Mouse (Mus musculus) embryonic facial prominence, embryonic 12.5 days (tissue): ENCODE data around the gene Cenpw. TPM values are rescaled to one million over a fixed set of nuclear protein-coding genes. Genes with fewer than 3 reads are reported as not detected.

Experiments
- ATAC-seq: fragments of 200-750 bp; cut with Nextera tagmentation; 2 replicates; pipeline ENCODE4 v1.8.0; 2017; ENCODE audit not compliant: insufficient number of reproducible peaks, insufficient read depth, low FRiP score, low TSS enrichment
- H3K27ac ChIP-seq: fragments of 300-500 bp; sonication (generic); 2 replicates; pipeline ENCODE4 v1.5.1; 2016; ENCODE audit warnings: mild to moderate bottlenecking
- H3K27me3 ChIP-seq: fragments of 300-500 bp; sonication (generic); 2 replicates; pipeline ENCODE4 v1.6.1; 2016; ENCODE audit warnings: mild to moderate bottlenecking, moderate library complexity
- H3K36me3 ChIP-seq: fragments of 300-500 bp; sonication (generic); 2 replicates; pipeline ENCODE4 v1.6.1; 2016; ENCODE audit warnings: mild to moderate bottlenecking
- H3K4me1 ChIP-seq: fragments of 300-500 bp; sonication (generic); 2 replicates; pipeline ENCODE4 v1.6.1; 2016
- H3K4me2 ChIP-seq: fragments of 300-500 bp; sonication (generic); replicated peaks from 2 replicates; pipeline ENCODE4 v1.6.1; 2016; ENCODE audit warnings: mild to moderate bottlenecking, moderate library complexity
- H3K4me3 ChIP-seq: fragments of 300-500 bp; sonication (generic); 2 replicates; pipeline ENCODE4 v1.5.1; 2016; ENCODE audit warnings: mild to moderate bottlenecking
- H3K9ac ChIP-seq: fragments of 300-500 bp; sonication (generic); 2 replicates; pipeline ENCODE4 v1.6.1; 2016; ENCODE audit warnings: mild to moderate bottlenecking, moderate library complexity
- H3K9me3 ChIP-seq: fragments of 300-500 bp; sonication (generic); 2 replicates; pipeline ENCODE4 v1.6.1; 2016; ENCODE audit warnings: mild to moderate bottlenecking, moderate library complexity
- WGBS: fragments of 180-500 bp; shearing (Covaris S2); methylation state at CpG from one replicate; pipeline ENCODE4 v1.1.7; 2016; 5-methylcytosine and 5-hydroxymethylcytosine counted together
- polyA plus RNA-seq: library from polyadenylated mRNA; unstranded; fragments of >200 nt; fragmentation: Nextera tagmentation; extraction: Ambion mirVana; gene quantifications from 2 replicates; pipeline ENCODE4 v1.2.1, GENCODE M21; 2016

The Cenpw gene
- 45.0 and 45.1 TPM in 2 replicates for polyA plus RNA-seq

DNA sequence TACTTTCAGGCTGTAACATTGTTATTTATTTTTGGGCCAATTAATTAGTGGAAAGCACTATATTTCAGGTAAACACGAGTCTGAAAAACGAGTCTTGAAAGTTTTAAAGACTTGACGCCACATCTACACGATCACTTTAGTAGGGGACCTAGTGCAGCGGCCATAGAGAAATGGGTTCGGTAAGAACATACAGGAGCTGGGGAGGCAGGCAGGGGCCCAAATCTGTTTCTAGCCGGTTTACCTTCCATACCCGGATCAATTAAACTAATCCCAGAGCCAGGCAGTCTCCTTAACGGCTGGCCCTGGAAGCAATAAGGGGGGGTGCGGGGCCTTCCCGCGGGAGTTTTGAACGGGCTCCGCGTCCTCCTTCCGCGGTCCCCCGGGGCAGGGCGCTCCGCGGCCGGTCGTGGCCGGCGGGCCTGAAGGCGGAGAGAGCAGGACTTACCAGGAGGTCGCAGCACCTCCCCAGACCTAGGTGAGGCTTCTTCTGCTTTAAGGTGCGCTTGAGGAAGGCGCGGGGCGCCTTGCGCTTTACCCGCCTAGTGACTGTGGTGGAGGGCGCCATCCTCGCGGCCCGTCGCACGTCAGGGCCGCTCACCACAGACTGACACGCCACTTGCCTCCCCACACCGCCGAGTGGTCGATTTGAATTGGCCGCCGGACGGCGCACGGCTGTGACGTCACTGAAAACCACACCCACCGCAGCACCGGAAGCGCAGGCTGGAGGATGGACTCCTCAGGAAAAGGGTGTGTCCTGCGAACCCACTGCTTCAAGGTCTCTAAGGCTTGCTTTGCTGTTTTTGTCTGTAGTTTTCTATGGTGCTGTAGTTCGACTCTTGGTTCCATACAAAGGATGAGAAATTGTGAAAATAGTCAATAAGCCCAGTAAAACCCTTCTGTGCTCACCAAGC, at the start of gene Cenpw:
Gene Cenpw, minus strand, starts transcription at position 645 of the 911 bp plus-strand sequence.
- ATAC-seq = peak; percentile 99
- Histone ChIP-seq H3K9ac (peak within 1 kb of the TSS; percentile 81), H3K9me3 (no peaks in the 10 kb centered on the region), H3K4me2 (peak within 1 kb of the TSS; percentile 75), H3K27ac (peak within 1 kb of the TSS; percentile 41; the same call in 1 of the 2 replicates), H3K4me3 (peak within 1 kb of the TSS; percentile 92), H3K36me3 (no peaks in the 10 kb centered on the region), H3K27me3 (no peaks in the 10 kb centered on the region), H3K4me1 (peaks cover 9% of the 10 kb centered on the region)
- WGBS = 1% methylated on average over 55 of the region's 55 CpGs

DNA sequence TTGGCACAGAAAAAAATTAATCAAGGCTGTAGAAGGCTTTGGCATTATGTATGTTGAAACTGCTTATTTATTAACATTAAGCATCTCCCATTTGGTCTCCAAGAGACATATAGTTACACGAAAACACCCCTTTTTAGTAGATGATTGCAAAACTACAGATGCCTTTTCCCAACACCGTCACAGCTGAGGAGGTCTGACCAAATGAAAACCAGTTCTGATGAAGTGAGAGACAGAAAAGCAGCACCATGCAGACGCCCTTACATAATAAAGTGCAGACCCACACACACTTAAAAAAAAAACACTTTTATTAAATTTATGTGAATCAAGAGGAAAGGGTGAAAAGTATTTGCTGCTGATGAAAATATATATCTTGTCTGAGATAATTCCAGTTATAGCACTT, 49.3 kb upstream of the Cenpw start:
- Histone ChIP-seq H3K36me3 (no peaks in the 10 kb centered on the region), H3K4me1 (no peaks in the 10 kb centered on the region), H3K27ac (no peak overlapping the region), H3K27me3 (no peaks in the 10 kb centered on the region), H3K4me3 (no peak overlapping the region), H3K9me3 (no peaks in the 10 kb centered on the region), H3K4me2 (no peak overlapping the region), H3K9ac (no peak overlapping the region)
- 47% methylated on average over 3 of the region's 3 CpGs for WGBS
- no peak for ATAC-seq

DNA sequence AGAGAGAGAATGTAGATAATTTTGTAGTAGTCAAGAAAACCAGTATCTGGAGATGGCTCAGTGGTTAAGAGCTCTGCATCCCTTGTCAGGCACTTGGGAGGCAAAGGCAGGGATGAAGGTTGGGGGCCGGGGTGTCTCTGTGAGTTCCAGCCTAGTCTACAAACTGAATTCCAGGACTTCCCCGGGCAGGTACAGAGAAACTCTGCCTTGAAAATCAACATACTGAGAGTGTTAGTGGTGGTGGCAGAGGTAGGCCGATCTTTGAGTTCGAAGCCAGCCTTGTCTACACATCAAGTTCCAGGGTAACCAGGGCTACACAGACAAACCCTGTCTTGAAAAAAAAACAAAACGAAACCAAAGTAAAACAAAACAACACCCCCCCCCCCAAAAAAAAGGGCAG, 859 bp downstream of the Cenpw start:
- no peak for ATAC-seq
- Histone ChIP-seq H3K4me2 (peak overlapping the region; percentile 75), H3K9ac (peak overlapping the region; percentile 81; the same call in 1 of the 2 replicates), H3K36me3 (no peaks in the 10 kb centered on the region), H3K9me3 (no peaks in the 10 kb centered on the region), H3K27me3 (no peaks in the 10 kb centered on the region), H3K4me1 (peaks cover 9% of the 10 kb centered on the region), H3K27ac (no peak overlapping the region), H3K4me3 (peak overlapping the region; percentile 92)
- 67% methylated on average over 5 of the region's 5 CpGs for WGBS

DNA sequence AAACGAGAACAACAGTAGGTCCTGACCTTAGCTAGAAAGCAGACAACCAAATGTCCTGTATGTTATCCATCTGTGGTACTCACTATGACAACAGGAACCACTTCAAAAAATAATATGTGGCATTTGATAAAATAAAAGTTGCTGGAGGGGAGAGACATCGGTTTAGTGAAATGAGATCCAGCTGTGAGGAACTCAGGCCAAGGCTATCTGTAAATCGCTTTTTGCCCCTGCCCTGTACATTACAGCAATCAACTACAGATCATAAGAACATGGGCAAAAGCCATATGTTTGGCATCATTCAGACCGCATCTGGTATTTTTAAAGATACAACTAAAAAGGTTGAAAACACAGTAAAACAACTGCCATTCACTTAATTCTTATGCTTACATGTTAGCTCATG, 32.7 kb downstream of the Cenpw start:
- H3K4me3 ChIP-seq = no peak overlapping the region
- no peaks in the 10 kb centered on the region for H3K36me3 ChIP-seq
- H3K27me3 ChIP-seq = no peaks in the 10 kb centered on the region
- H3K9me3 ChIP-seq = no peaks in the 10 kb centered on the region
- no peaks in the 10 kb centered on the region for H3K4me1 ChIP-seq
- H3K4me2 ChIP-seq = no peak overlapping the region
- H3K27ac ChIP-seq = no peak overlapping the region
- 43% methylated on average over 4 of the region's 4 CpGs for WGBS
- ATAC-seq = no peak
- H3K9ac ChIP-seq = no peak overlapping the region
